11 mouse cellular contexts compared by ENCODE assay signal in genomic region chr9:108110160-108110559, GRCm38 (mm10). TPM values are rescaled to one million over a fixed set of nuclear protein-coding genes. Genes with fewer than 3 reads are reported as not detected.
DNase-seq lines count a peak whose midpoint lies in the region; ATAC-seq and TF ChIP-seq lines count a peak whose summit lies in the region.
"Had no signal": no experiment of that assay in that cellular context is flagged by ENCODE, and none has a peak within 500 bp of the region (broad histone marks: within the 10 kb centered on the region; RNA-seq: fewer than 3 reads in every experiment).

No protein-coding gene starts in this region.

- no peak overlapping the region for H3K9ac ChIP-seq in ES-Bruce4 (ENCODE audit: low read depth, poor library complexity, severe bottlenecking)
- peak overlapping the region; percentile 6; the same call in 1 of the 2 replicates for H3K9ac ChIP-seq in liver, embryonic 13.5 days

- H3K4me3 ChIP-seq in left cerebral cortex, adult 2 months: no peak overlapping the region
- H3K4me3 ChIP-seq in ES-Bruce4 (ENCODE audit: low read depth, low read length): peak overlapping the region; percentile 35
- no peak overlapping the region for H3K4me3 ChIP-seq in embryonic facial prominence, embryonic 10.5 days
- peak overlapping the region; percentile 32; the same call in 1 of the 2 replicates for H3K4me3 ChIP-seq in liver, embryonic 13.5 days (replicated peaks)

- no peaks in the 10 kb centered on the region for H3K36me3 ChIP-seq in ES-Bruce4 (ENCODE audit: control insufficient read depth, insufficient read depth, low read length, poor library complexity, severe bottlenecking)
- peaks cover 9% of the 10 kb centered on the region; the same call in 1 of the 2 replicates for H3K36me3 ChIP-seq in embryonic facial prominence, embryonic 10.5 days (replicated peaks)
- H3K36me3 ChIP-seq in liver, embryonic 13.5 days: no peaks in the 10 kb centered on the region

- peak overlapping the region; percentile 55 for H3K4me2 ChIP-seq in liver, embryonic 13.5 days

- no peak for TF ChIP-seq CTCF in left cerebral cortex, adult 2 months (IDR thresholded peaks at IDR 0.05)
- no peak for TF ChIP-seq CTCF in ES-Bruce4 (IDR thresholded peaks at IDR 0.05; ENCODE audit: low read depth, low read length)

- H3K27ac ChIP-seq in left cerebral cortex, adult 2 months: peak overlapping the region; percentile 50; the same call in 1 of the 2 replicates
- no peak overlapping the region for H3K27ac ChIP-seq in ES-Bruce4 (ENCODE audit: insufficient read depth, low read length)
- 0 out of 2 replicates have a peak overlapping the region, but pooled peaks have one; percentile 25 for H3K27ac ChIP-seq in embryonic facial prominence, embryonic 10.5 days (replicated peaks)
- H3K27ac ChIP-seq in liver, embryonic 13.5 days: no peak overlapping the region

- no peak for TF ChIP-seq EP300 in ES-Bruce4 (IDR thresholded peaks at IDR 0.05; ENCODE audit: insufficient read depth, low read depth, low read length)

- no peak for TF ChIP-seq POLR2A in ES-Bruce4 (IDR thresholded peaks at IDR 0.05; ENCODE audit: insufficient read depth, low read length)

- whole genome bisulfite sequencing in embryonic facial prominence, embryonic 10.5 days: 85% methylated on average over 16 of the region's 16 CpGs
- WGBS in liver, embryonic 13.5 days (ENCODE audit: insufficient replicate concordance): 67% methylated on average over 16 of the region's 16 CpGs

- H3K4me1 ChIP-seq in ES-Bruce4 (ENCODE audit: control insufficient read depth, insufficient read depth, low read length): no peaks in the 10 kb centered on the region
- H3K4me1 ChIP-seq in embryonic facial prominence, embryonic 10.5 days: peaks cover 34% of the 10 kb centered on the region
- H3K4me1 ChIP-seq in liver, embryonic 13.5 days (replicated peaks): peaks cover 48% of the 10 kb centered on the region

- no peaks in the 10 kb centered on the region for H3K9me3 ChIP-seq in ES-Bruce4 (replicated peaks; ENCODE audit: control insufficient read depth, insufficient read depth, low read length, poor library complexity, severe bottlenecking)
- H3K9me3 ChIP-seq in embryonic facial prominence, embryonic 10.5 days: no peaks in the 10 kb centered on the region
- no peaks in the 10 kb centered on the region for H3K9me3 ChIP-seq in liver, embryonic 13.5 days (replicated peaks)

- no peaks in the 10 kb centered on the region for H3K27me3 ChIP-seq in ES-Bruce4 (ENCODE audit: control insufficient read depth, insufficient read depth, low read length, poor library complexity, severe bottlenecking)
- H3K27me3 ChIP-seq in embryonic facial prominence, embryonic 10.5 days (replicated peaks; ENCODE audit: low read depth, poor library complexity, severe bottlenecking): peaks cover 76% of the 10 kb centered on the region
- H3K27me3 ChIP-seq in liver, embryonic 13.5 days: peaks cover 54% of the 10 kb centered on the region

- intact Hi-C loops in left cerebral cortex, adult 2 months (cut with DNase I): no loop called here
- intact Hi-C loops in left cerebral cortex, postnatal 10 days (cut with DNase I): no loop called here

- no peak for ATAC-seq in liver, embryonic 13.5 days (ENCODE audit: low read depth)
- no peak for ATAC-seq in CD4-positive, CD25-positive, alpha-beta regulatory T cell, adult 4 months
- ATAC-seq in megakaryocyte progenitor cell, adult 5-6 weeks (replicated peaks; ENCODE audit: poor library complexity): no peak

- DNase-seq in left cerebral cortex, adult 2 months (ENCODE audit: extremely low spot score in 1 of 2, low spot score in 2 of 2): no peak
- no peak for DNase-seq in left cerebral cortex, postnatal 10 days (ENCODE audit: extremely low spot score in 1 of 2, low spot score in 2 of 2)
- DNase-seq in embryonic facial prominence, embryonic 10.5 days (ENCODE audit: low spot score): no peak
- no peak for DNase-seq in liver, embryonic 13.5 days
- no peak for DNase-seq in layer of hippocampus, postnatal 36 days
- DNase-seq: kidney, adult 18-20 months; lung, postnatal 36 days had no signal

RNA-seq across cellular contexts. Expression of gene Apeh, which starts 15.8 kb away (rescaled TPM):
- 10 to 100 TPM; 31.0 to 31.8 TPM for total RNA-seq in left cerebral cortex, adult 2 months (2021)
- 10 to 100 TPM; 30.7 to 41.3 TPM for total RNA-seq in left cerebral cortex, postnatal 10 days (2021)
- polyA plus RNA-seq in ES-Bruce4 (2011; ENCODE audit: insufficient read depth, insufficient read length, low read depth, missing spikeins): 37.6 and 48.1 TPM in 2 replicates
- 68.3 and 72.8 TPM in 2 replicates for polyA plus RNA-seq in embryonic facial prominence, embryonic 10.5 days (2016; fragmentation: Nextera tagmentation; extraction: Ambion mirVana)
- polyA plus RNA-seq in liver, embryonic 13.5 days (2015; fragmentation: Nextera tagmentation; extraction: Ambion mirVana): 176 and 195 TPM in 2 replicates
- 10 to 100 TPM; 52.2 to 70.5 TPM for polyA plus RNA-seq in CD4-positive, CD25-positive, alpha-beta regulatory T cell, adult 4 months (2017; shearing (Covaris generic))
- 45.9 and 64.3 TPM in 2 replicates for total RNA-seq in megakaryocyte progenitor cell, adult 5-6 weeks (2015)
- total RNA-seq in megakaryocyte progenitor cell, adult 5-6 weeks (2017): 71.0 and 110 TPM in 2 replicates
- 10 to 100 TPM; 31.1 to 37.6 TPM for total RNA-seq in layer of hippocampus, postnatal 36 days (2021)

RNA-seq across cellular contexts. Expression of gene Rnf123, which starts 27.0 kb away (rescaled TPM):
- 100 to 1,000 TPM; 107 to 108 TPM for total RNA-seq in left cerebral cortex, adult 2 months (2021)
- total RNA-seq in left cerebral cortex, postnatal 10 days (2021): 10 to 100 TPM; 91.1 to 94.2 TPM
- 19.7 and 20.9 TPM in 2 replicates for polyA plus RNA-seq in ES-Bruce4 (2011; ENCODE audit: insufficient read depth, insufficient read length, low read depth, missing spikeins)
- 32.7 and 34.1 TPM in 2 replicates for polyA plus RNA-seq in embryonic facial prominence, embryonic 10.5 days (2016; fragmentation: Nextera tagmentation; extraction: Ambion mirVana)
- polyA plus RNA-seq in liver, embryonic 13.5 days (2015; fragmentation: Nextera tagmentation; extraction: Ambion mirVana): 80.8 and 88.0 TPM in 2 replicates
- polyA plus RNA-seq in CD4-positive, CD25-positive, alpha-beta regulatory T cell, adult 4 months (2017; shearing (Covaris generic)): 10 to 100 TPM; 68.1 to 87.9 TPM
- total RNA-seq in megakaryocyte progenitor cell, adult 5-6 weeks (2015): 34.5 and 35.8 TPM in 2 replicates
- 18.8 and 34.8 TPM in 2 replicates for total RNA-seq in megakaryocyte progenitor cell, adult 5-6 weeks (2017)
- total RNA-seq in layer of hippocampus, postnatal 36 days (2021): 100 to 1,000 TPM; 104 to 110 TPM

RNA-seq across cellular contexts. Expression of gene Mst1, which starts 29.9 kb away (rescaled TPM):
- total RNA-seq in left cerebral cortex, adult 2 months (2021): not detected
- total RNA-seq in left cerebral cortex, postnatal 10 days (2021): not detected
- polyA plus RNA-seq in ES-Bruce4 (2011; ENCODE audit: insufficient read depth, insufficient read length, low read depth, missing spikeins): 1.2 and 3.0 TPM in 2 replicates
- polyA plus RNA-seq in embryonic facial prominence, embryonic 10.5 days (2016; fragmentation: Nextera tagmentation; extraction: Ambion mirVana): 0.43 and 0.69 TPM in 2 replicates
- polyA plus RNA-seq in liver, embryonic 13.5 days (2015; fragmentation: Nextera tagmentation; extraction: Ambion mirVana): 15.5 and 18.6 TPM in 2 replicates
- polyA plus RNA-seq in CD4-positive, CD25-positive, alpha-beta regulatory T cell, adult 4 months (2017; shearing (Covaris generic)): 1 to 10 TPM; 1.4 to 1.5 TPM
- total RNA-seq in megakaryocyte progenitor cell, adult 5-6 weeks (2015): 0.46 and 3.1 TPM in 2 replicates
- 0.37 and 0.74 TPM in 2 replicates for total RNA-seq in megakaryocyte progenitor cell, adult 5-6 weeks (2017)
- not detected for total RNA-seq in layer of hippocampus, postnatal 36 days (2021)
- total RNA-seq: layer of hippocampus, postnatal 25 days had no signal

RNA-seq across cellular contexts. Expression of gene Amigo3, which starts 57.2 kb away (rescaled TPM):
- total RNA-seq in left cerebral cortex, adult 2 months (2021): 1 to 10 TPM; 1.9 to 2.1 TPM
- 1 to 10 TPM; 1.8 to 2.0 TPM for total RNA-seq in left cerebral cortex, postnatal 10 days (2021)
- 0.24 and 0.61 TPM in 2 replicates for polyA plus RNA-seq in ES-Bruce4 (2011; ENCODE audit: insufficient read depth, insufficient read length, low read depth, missing spikeins)
- 2.7 and 2.8 TPM in 2 replicates for polyA plus RNA-seq in embryonic facial prominence, embryonic 10.5 days (2016; fragmentation: Nextera tagmentation; extraction: Ambion mirVana)
- 1.2 and 1.4 TPM in 2 replicates for polyA plus RNA-seq in liver, embryonic 13.5 days (2015; fragmentation: Nextera tagmentation; extraction: Ambion mirVana)
- polyA plus RNA-seq in CD4-positive, CD25-positive, alpha-beta regulatory T cell, adult 4 months (2017; shearing (Covaris generic)): 1 to 10 TPM; 2.0 to 2.8 TPM
- total RNA-seq in megakaryocyte progenitor cell, adult 5-6 weeks (2015): 1.3 TPM in 2 replicates
- 2.0 and 2.6 TPM in 2 replicates for total RNA-seq in megakaryocyte progenitor cell, adult 5-6 weeks (2017)
- 1 to 10 TPM; 1.8 to 2.6 TPM for total RNA-seq in layer of hippocampus, postnatal 36 days (2021)

Comparison
In these comparisons a context has a peak if more than half of its experiments do, and no peak if none do; other contexts are left out.
1. H3K27ac ChIP-seq: peak in left cerebral cortex, adult 2 months (single experiment) and embryonic facial prominence, embryonic 10.5 days (single experiment); none in ES-Bruce4 (single experiment) and liver, embryonic 13.5 days (single experiment).
2. H3K4me3 ChIP-seq: peak in ES-Bruce4 (single experiment) and liver, embryonic 13.5 days (single experiment); none in left cerebral cortex, adult 2 months (single experiment) and embryonic facial prominence, embryonic 10.5 days (single experiment).